Mouse (Mus musculus) G1E (cell line): Measurements from ENCODE around the gene Gpr142. TPM values are rescaled to one million over a fixed set of nuclear protein-coding genes. Genes with fewer than 3 reads are reported as not detected.

Experiments
- ATAC-seq: 2 replicates; pipeline ENCODE4 v1.8.0; 2016; ENCODE audit warnings: mild to moderate bottlenecking; ENCODE audit not compliant: insufficient number of reproducible peaks, poor library complexity, low FRiP score, severe bottlenecking; ENCODE audit errors: extremely low read depth
- DNase-seq: peaks from one replicate; pipeline ENCODE4 v3.0.0; 2012; ENCODE audit warnings: low spot score
- H3K27me3 ChIP-seq: 2 replicates; pipeline ENCODE4 v1.6.1; 2012; ENCODE audit warnings: mild to moderate bottlenecking, low read length, inconsistent platforms; ENCODE audit not compliant: insufficient read depth
- H3K36me3 ChIP-seq: replicated peaks from 2 replicates; pipeline ENCODE3; 2012; ENCODE audit warnings: mild to moderate bottlenecking, inconsistent platforms
- H3K4me1 ChIP-seq: 2 replicates; pipeline ENCODE4 v1.6.1; 2012; ENCODE audit warnings: low read depth, low read length, inconsistent platforms, mixed read lengths; ENCODE audit not compliant: insufficient read depth
- H3K4me3 ChIP-seq: 2 replicates; pipeline ENCODE4 v1.5.1; 2012; ENCODE audit warnings: low read depth, mild to moderate bottlenecking, inconsistent platforms, low read length, moderate library complexity, mixed read lengths
- H3K9me3 ChIP-seq: replicated peaks from 2 replicates; pipeline ENCODE4 v1.6.1; 2012; ENCODE audit warnings: inconsistent platforms
- CTCF ChIP-seq: IDR thresholded peaks from 2 replicates; pipeline ENCODE4 v1.5.1; 2012; ENCODE audit warnings: low read depth, low read length, inconsistent platforms, mixed read lengths
- GATA1 ChIP-seq: IDR thresholded peaks from 2 replicates; pipeline ENCODE4 v1.6.1; 2012; ENCODE audit warnings: borderline replicate concordance, low read length, inconsistent platforms, mixed read lengths
- GATA2 ChIP-seq: IDR thresholded peaks from 2 replicates; pipeline ENCODE4 v1.6.1; 2012; ENCODE audit warnings: low read depth, low read length, inconsistent platforms, borderline replicate concordance
- POLR2AphosphoS5 ChIP-seq: IDR thresholded peaks from 2 replicates; pipeline ENCODE4 v1.6.1; 2012; ENCODE audit warnings: low read depth, low read length, inconsistent platforms; ENCODE audit not compliant: insufficient replicate concordance
- TAL1 ChIP-seq: conservative IDR thresholded peaks from 2 replicates; pipeline ENCODE4 v1.6.1; 2012; ENCODE audit warnings: low read depth, low read length, inconsistent platforms, mixed read lengths
- polyA plus RNA-seq: library from polyadenylated mRNA; stranded (reverse); fragments of >175 nt; gene quantifications from 2 replicates; pipeline ENCODE4 v1.2.3, GENCODE M21; 2012
- total RNA-seq, 2 experiments: library from RNA; stranded (forward) in 1 of 2; stranded (reverse) in 1 of 2; fragments of 200-1000 nt in 1 of 2; fragments of >200 nt in 1 of 2; fragmentation: Nextera tagmentation in 1 of 2; gene quantifications; 2 replicates each; pipeline ENCODE4 v1.2.3; 2014 to 2017

The Gpr142 gene
- total and polyA plus RNA-seq, 3 experiments: 0.22 TPM; not detected in 2

GRCm38 (mm10) chr11:114830433-114830773 lies 31.7 kb downstream of the Gpr142 start:
- Histone ChIP-seq H3K36me3 (no peaks in the 10 kb centered on the region), H3K4me3 (no peak overlapping the region), H3K27me3 (no peaks in the 10 kb centered on the region), H3K9me3 (peaks cover 72% of the 10 kb centered on the region), H3K4me1 (no peaks in the 10 kb centered on the region)
- TF ChIP-seq POLR2AphosphoS5: no peak
- no peak for TF ChIP-seq GATA1
- no peak for TF ChIP-seq CTCF
- no peak for TF ChIP-seq GATA2
- no peak for TF ChIP-seq TAL1
- no peak for ATAC-seq
- no peak for DNase-seq

GRCm38 (mm10) chr11:114833166-114833565 lies 34.4 kb downstream of the Gpr142 start:
- no peak for TF ChIP-seq TAL1
- no peak for TF ChIP-seq GATA1
- TF ChIP-seq GATA2: no peak
- no peak for TF ChIP-seq CTCF
- no peak for TF ChIP-seq POLR2AphosphoS5
- no peaks in the 10 kb centered on the region for H3K4me1 ChIP-seq
- DNase-seq: no peak
- peaks cover 74% of the 10 kb centered on the region for H3K9me3 ChIP-seq
- no peak for ATAC-seq
- no peak overlapping the region for H3K4me3 ChIP-seq
- H3K27me3 ChIP-seq: no peaks in the 10 kb centered on the region
- no peaks in the 10 kb centered on the region for H3K36me3 ChIP-seq

GRCm38 (mm10) chr11:114843818-114844463 lies 45.2 kb downstream of the Gpr142 start:
- Histone ChIP-seq H3K4me3 (no peak overlapping the region), H3K27me3 (no peaks in the 10 kb centered on the region), H3K36me3 (no peaks in the 10 kb centered on the region), H3K9me3 (peaks cover 57% of the 10 kb centered on the region), H3K4me1 (no peaks in the 10 kb centered on the region)
- TF ChIP-seq GATA2 (no peak), CTCF (no peak), POLR2AphosphoS5 (no peak), TAL1 (no peak), GATA1 (no peak)
- DNase-seq (no peak), ATAC-seq (no peak)

GRCm38 (mm10) chr11:114844464-114845220 lies 45.9 kb downstream of the Gpr142 start:
- Histone ChIP-seq H3K9me3 (peaks cover 61% of the 10 kb centered on the region), H3K27me3 (no peaks in the 10 kb centered on the region), H3K4me1 (no peaks in the 10 kb centered on the region), H3K36me3 (no peaks in the 10 kb centered on the region), H3K4me3 (no peak overlapping the region)
- DNase-seq (no peak), ATAC-seq (no peak)
- TF ChIP-seq TAL1 (no peak), GATA2 (no peak), CTCF (no peak), GATA1 (no peak)

- H3K4me3 ChIP-seq: no peak overlapping the region
- TF ChIP-seq POLR2AphosphoS5: no peak
- no peak for TF ChIP-seq TAL1
- TF ChIP-seq CTCF: no peak
- TF ChIP-seq GATA1: no peak
- TF ChIP-seq GATA2: no peak
- no peaks in the 10 kb centered on the region for H3K27me3 ChIP-seq
- H3K4me1 ChIP-seq: no peaks in the 10 kb centered on the region
- ATAC-seq (no peak), DNase-seq (no peak)
- H3K36me3 ChIP-seq: no peaks in the 10 kb centered on the region
- peaks cover 73% of the 10 kb centered on the region for H3K9me3 ChIP-seq
These were observed 47.6 kb downstream of the Gpr142 start for GRCm38 (mm10) chr11:114846336-114846735.

GRCm38 (mm10) chr11:114847008-114847407 lies 48.3 kb downstream of the Gpr142 start:
- TF ChIP-seq TAL1: no peak
- TF ChIP-seq CTCF: no peak
- no peak for TF ChIP-seq GATA1
- no peak for TF ChIP-seq POLR2AphosphoS5
- no peak for TF ChIP-seq GATA2
- ATAC-seq (no peak), DNase-seq (no peak)
- Histone ChIP-seq H3K4me1 (no peaks in the 10 kb centered on the region), H3K9me3 (peaks cover 74% of the 10 kb centered on the region), H3K36me3 (no peaks in the 10 kb centered on the region), H3K27me3 (no peaks in the 10 kb centered on the region), H3K4me3 (no peak overlapping the region)
